Mouse (Mus musculus): ENCODE data around the gene Kcnh1. TPM values are rescaled to one million over a fixed set of nuclear protein-coding genes. Genes with fewer than 3 reads are reported as not detected.

The Kcnh1 gene
- polyA plus RNA-seq, 1 experiment = 0.14 TPM

GRCm38 (mm10) chr1:192536440-192536839 lies 345.9 kb downstream of the Kcnh1 start:
- Histone ChIP-seq H3K4me1 (ENCODE audit: control insufficient read depth, insufficient read depth, low read length) (no peaks in the 10 kb centered on the region), H3K27ac (ENCODE audit: control insufficient read depth, insufficient read depth, low read depth, low read length) (no peak overlapping the region), H3K4me3 (ENCODE audit: control insufficient read depth, low read depth, low read length) (no peak overlapping the region), H3K27me3 (ENCODE audit: control insufficient read depth, insufficient read depth, low read length) (no peaks in the 10 kb centered on the region), H3K36me3 (ENCODE audit: control insufficient read depth, insufficient read depth, low read length) (no peaks in the 10 kb centered on the region)
- TF ChIP-seq POLR2A (IDR thresholded peaks at IDR 0.05; ENCODE audit: control insufficient read depth, low read depth, low read length) (no peak), CTCF (IDR thresholded peaks at IDR 0.05; ENCODE audit: control insufficient read depth, insufficient read depth, insufficient replicate concordance, low read depth, low read length) (no peak)

GRCm38 (mm10) chr1:192537169-192537568 lies 346.6 kb downstream of the Kcnh1 start:
- Histone ChIP-seq H3K27ac (ENCODE audit: control insufficient read depth, insufficient read depth, low read depth, low read length) (no peak overlapping the region), H3K4me1 (ENCODE audit: control insufficient read depth, insufficient read depth, low read length) (no peaks in the 10 kb centered on the region), H3K4me3 (ENCODE audit: control insufficient read depth, low read depth, low read length) (no peak overlapping the region), H3K27me3 (ENCODE audit: control insufficient read depth, insufficient read depth, low read length) (no peaks in the 10 kb centered on the region), H3K36me3 (ENCODE audit: control insufficient read depth, insufficient read depth, low read length) (no peaks in the 10 kb centered on the region)
- TF ChIP-seq CTCF (IDR thresholded peaks at IDR 0.05; ENCODE audit: control insufficient read depth, insufficient read depth, insufficient replicate concordance, low read depth, low read length) = no peak

GRCm38 (mm10) chr1:192542093-192542492 lies 351.5 kb downstream of the Kcnh1 start:
- TF ChIP-seq CTCF (IDR thresholded peaks at IDR 0.05; ENCODE audit: control insufficient read depth, insufficient read depth, insufficient replicate concordance, low read depth, low read length) = no peak
- TF ChIP-seq POLR2A (IDR thresholded peaks at IDR 0.05; ENCODE audit: control insufficient read depth, low read depth, low read length) = no peak
- Histone ChIP-seq H3K36me3 (ENCODE audit: control insufficient read depth, insufficient read depth, low read length) (no peaks in the 10 kb centered on the region), H3K27me3 (ENCODE audit: control insufficient read depth, insufficient read depth, low read length) (no peaks in the 10 kb centered on the region), H3K4me1 (ENCODE audit: control insufficient read depth, insufficient read depth, low read length) (no peaks in the 10 kb centered on the region), H3K27ac (ENCODE audit: control insufficient read depth, insufficient read depth, low read depth, low read length) (no peak overlapping the region), H3K4me3 (ENCODE audit: control insufficient read depth, low read depth, low read length) (no peak overlapping the region)

DNA sequence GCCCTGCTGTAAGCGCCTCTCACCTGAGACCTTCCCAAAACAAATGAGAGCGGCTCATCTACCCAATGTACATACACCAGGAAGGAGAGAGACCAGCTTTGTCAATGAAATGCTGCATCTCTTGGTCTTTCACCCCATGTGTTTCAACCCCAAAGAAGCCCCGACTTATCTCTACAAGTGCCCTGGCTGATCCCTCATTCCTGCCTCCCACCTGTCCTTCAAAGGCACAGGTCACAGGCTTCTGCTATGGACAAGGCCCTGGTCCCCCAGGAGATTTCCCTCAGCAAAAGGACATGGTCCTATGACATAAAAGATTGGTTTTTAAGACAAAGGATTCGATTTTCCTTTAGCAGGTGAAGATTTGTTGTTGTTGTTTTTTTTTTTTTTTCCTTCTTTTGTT lies 353.1 kb downstream of the Kcnh1 start:
- H3K36me3 ChIP-seq (ENCODE audit: control insufficient read depth, insufficient read depth, low read length) = no peaks in the 10 kb centered on the region
- no peaks in the 10 kb centered on the region for H3K4me1 ChIP-seq (ENCODE audit: control insufficient read depth, insufficient read depth, low read length)
- H3K27me3 ChIP-seq (ENCODE audit: control insufficient read depth, insufficient read depth, low read length) = no peaks in the 10 kb centered on the region
- H3K27ac ChIP-seq (ENCODE audit: control insufficient read depth, insufficient read depth, low read depth, low read length) = no peak overlapping the region
- TF ChIP-seq POLR2A (IDR thresholded peaks at IDR 0.05; ENCODE audit: control insufficient read depth, low read depth, low read length) (no peak), CTCF (IDR thresholded peaks at IDR 0.05; ENCODE audit: control insufficient read depth, insufficient read depth, insufficient replicate concordance, low read depth, low read length) (no peak)
- H3K4me3 ChIP-seq (ENCODE audit: control insufficient read depth, low read depth, low read length) = no peak overlapping the region

DNA sequence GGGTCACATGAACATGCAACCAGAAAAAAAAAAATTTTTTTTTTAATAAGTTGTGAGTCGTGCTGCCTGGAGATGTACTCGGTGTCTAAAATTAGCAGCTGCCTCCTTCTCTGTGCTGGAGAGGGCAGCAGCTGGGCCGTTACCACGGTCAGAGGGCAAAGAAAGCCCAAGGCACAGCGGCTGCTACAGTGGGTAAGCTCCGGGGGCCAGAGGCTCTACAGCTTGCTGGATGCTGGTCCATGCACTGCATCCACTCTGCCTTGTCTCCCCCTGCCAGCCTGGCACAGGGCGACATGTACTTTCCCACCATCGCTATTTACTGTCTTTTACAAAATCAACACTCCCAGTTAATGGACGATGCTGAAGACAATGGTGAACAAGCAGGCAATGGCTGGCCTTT lies 353.5 kb downstream of the Kcnh1 start:
- Histone ChIP-seq H3K36me3 (ENCODE audit: control insufficient read depth, insufficient read depth, low read length) (no peaks in the 10 kb centered on the region), H3K27ac (ENCODE audit: control insufficient read depth, insufficient read depth, low read depth, low read length) (no peak overlapping the region)

GRCm38 (mm10) chr1:192544901-192545300 lies 354.3 kb downstream of the Kcnh1 start:
- H3K4me3 ChIP-seq (ENCODE audit: control insufficient read depth, low read depth, low read length) = no peak overlapping the region
- no peaks in the 10 kb centered on the region for H3K36me3 ChIP-seq (ENCODE audit: control insufficient read depth, insufficient read depth, low read length)
- H3K27me3 ChIP-seq (ENCODE audit: control insufficient read depth, insufficient read depth, low read length) = no peaks in the 10 kb centered on the region
- no peak overlapping the region for H3K27ac ChIP-seq (ENCODE audit: control insufficient read depth, insufficient read depth, low read depth, low read length)
- no peak for TF ChIP-seq CTCF (IDR thresholded peaks at IDR 0.05; ENCODE audit: control insufficient read depth, insufficient read depth, insufficient replicate concordance, low read depth, low read length)
- TF ChIP-seq POLR2A (IDR thresholded peaks at IDR 0.05; ENCODE audit: control insufficient read depth, low read depth, low read length) = no peak
- H3K4me1 ChIP-seq (ENCODE audit: control insufficient read depth, insufficient read depth, low read length) = no peaks in the 10 kb centered on the region

More for the DNA sequence above, 353.5 kb downstream of the Kcnh1 start:
- TF ChIP-seq CTCF (IDR thresholded peaks at IDR 0.05; ENCODE audit: control insufficient read depth, insufficient read depth, insufficient replicate concordance, low read depth, low read length) (no peak), POLR2A (IDR thresholded peaks at IDR 0.05; ENCODE audit: control insufficient read depth, low read depth, low read length) (no peak)
- Histone ChIP-seq H3K27me3 (ENCODE audit: control insufficient read depth, insufficient read depth, low read length) (no peaks in the 10 kb centered on the region), H3K4me3 (ENCODE audit: control insufficient read depth, low read depth, low read length) (no peak overlapping the region), H3K4me1 (ENCODE audit: control insufficient read depth, insufficient read depth, low read length) (no peaks in the 10 kb centered on the region)

DNA sequence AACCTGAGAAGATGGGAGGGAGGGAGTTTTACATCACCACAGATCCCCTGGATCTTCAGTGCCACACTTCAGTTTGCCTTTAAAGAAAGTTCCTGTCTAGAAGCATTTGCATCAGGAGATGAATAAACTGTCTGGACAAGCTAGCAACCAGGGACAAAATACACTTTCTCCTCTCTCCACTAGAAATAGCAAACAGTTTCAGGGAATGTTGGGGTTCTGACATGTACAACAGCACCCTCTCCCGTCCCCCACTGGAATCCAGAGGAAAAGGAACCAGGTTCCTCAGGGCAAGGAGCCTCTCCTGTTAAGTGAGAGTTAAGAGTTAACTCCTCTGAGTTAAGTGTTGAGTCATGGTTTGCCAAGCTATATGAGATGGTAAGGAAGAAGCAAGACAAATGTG lies 356.3 kb downstream of the Kcnh1 start:
- H3K27ac ChIP-seq (ENCODE audit: control insufficient read depth, insufficient read depth, low read depth, low read length) = no peak overlapping the region
- TF ChIP-seq POLR2A (IDR thresholded peaks at IDR 0.05; ENCODE audit: control insufficient read depth, low read depth, low read length) (no peak), CTCF (IDR thresholded peaks at IDR 0.05; ENCODE audit: control insufficient read depth, insufficient read depth, insufficient replicate concordance, low read depth, low read length) (no peak)

DNA sequence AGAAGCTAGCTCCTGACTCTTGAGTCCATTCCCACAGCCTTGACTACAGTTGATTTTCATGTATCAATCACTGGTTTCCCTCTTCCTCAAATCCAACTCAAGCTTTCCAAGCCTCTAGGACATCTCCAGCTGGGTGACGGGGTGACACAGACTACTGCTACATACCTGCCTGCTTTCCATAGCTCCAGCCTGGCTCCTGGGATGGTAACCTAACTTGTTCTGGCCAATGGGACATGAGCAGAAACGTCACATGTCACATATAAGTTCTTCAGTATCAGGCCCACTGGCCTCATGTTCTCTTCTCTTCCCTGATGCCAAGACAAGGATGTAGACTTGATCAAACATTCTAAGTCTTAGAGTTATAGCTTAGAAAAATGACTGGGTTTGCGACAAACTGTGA lies 360.0 kb downstream of the Kcnh1 start:
- H3K4me3 ChIP-seq (ENCODE audit: control insufficient read depth, low read depth, low read length) = no peak overlapping the region
- no peaks in the 10 kb centered on the region for H3K36me3 ChIP-seq (ENCODE audit: control insufficient read depth, insufficient read depth, low read length)
- no peaks in the 10 kb centered on the region for H3K27me3 ChIP-seq (ENCODE audit: control insufficient read depth, insufficient read depth, low read length)
- no peaks in the 10 kb centered on the region for H3K4me1 ChIP-seq (ENCODE audit: control insufficient read depth, insufficient read depth, low read length)
- H3K27ac ChIP-seq (ENCODE audit: control insufficient read depth, insufficient read depth, low read depth, low read length) = no peak overlapping the region
- TF ChIP-seq CTCF (IDR thresholded peaks at IDR 0.05; ENCODE audit: control insufficient read depth, insufficient read depth, insufficient replicate concordance, low read depth, low read length) (no peak), POLR2A (IDR thresholded peaks at IDR 0.05; ENCODE audit: control insufficient read depth, low read depth, low read length) (no peak)

More for the DNA sequence above, 356.3 kb downstream of the Kcnh1 start:
- H3K4me3 ChIP-seq (ENCODE audit: control insufficient read depth, low read depth, low read length) = no peak overlapping the region
- no peaks in the 10 kb centered on the region for H3K36me3 ChIP-seq (ENCODE audit: control insufficient read depth, insufficient read depth, low read length)
- no peaks in the 10 kb centered on the region for H3K27me3 ChIP-seq (ENCODE audit: control insufficient read depth, insufficient read depth, low read length)
- no peaks in the 10 kb centered on the region for H3K4me1 ChIP-seq (ENCODE audit: control insufficient read depth, insufficient read depth, low read length)

Measured in testis, adult 2 months (tissue).